22 mouse cellular contexts compared by ENCODE assay signal in the genomic region with DNA sequence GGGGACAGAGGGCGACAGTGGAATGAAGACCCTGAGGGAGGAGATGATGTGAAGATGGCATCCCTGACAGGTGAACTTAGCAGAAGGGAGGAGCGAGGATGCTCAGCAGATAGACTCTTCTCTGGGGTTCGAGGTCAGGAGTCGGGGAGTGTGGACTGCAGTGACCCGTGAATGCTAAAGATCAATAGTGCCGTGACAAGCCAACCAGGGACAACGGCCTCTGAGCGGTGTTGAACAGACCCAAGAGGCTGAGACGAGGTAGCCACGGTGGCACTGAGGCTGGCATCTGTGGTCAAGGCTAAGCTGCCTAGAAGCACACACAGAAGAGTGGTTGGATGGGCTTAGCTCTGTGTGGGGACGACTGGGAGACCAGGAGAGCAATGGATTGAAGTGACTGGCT. TPM values are rescaled to one million over a fixed set of nuclear protein-coding genes. Genes with fewer than 3 reads are reported as not detected.
DNase-seq lines count a peak whose midpoint lies in the region; ATAC-seq and TF ChIP-seq lines count a peak whose summit lies in the region.
"Had no signal": no experiment of that assay in that cellular context is flagged by ENCODE, and none has a peak within 500 bp of the region (broad histone marks: within the 10 kb centered on the region; RNA-seq: fewer than 3 reads in every experiment).

No protein-coding gene starts in this region.

- H3K79me2 ChIP-seq in liver, adult 2 months (ENCODE audit: control insufficient read depth, insufficient read depth, low read length): peaks cover 4% of the 10 kb centered on the region; the same call in 1 of the 2 replicates

- H3K9me3 ChIP-seq in heart, embryonic 10.5 days: no peaks in the 10 kb centered on the region
- no peaks in the 10 kb centered on the region for H3K9me3 ChIP-seq in heart, embryonic 14.5 days (ENCODE audit: control insufficient read depth, low read length)
- no peaks in the 10 kb centered on the region for H3K9me3 ChIP-seq in liver, embryonic 11.5 days (ENCODE audit: control insufficient read depth, low read length)
- no peaks in the 10 kb centered on the region for H3K9me3 ChIP-seq in limb, embryonic 10.5 days (replicated peaks)
- H3K9me3 ChIP-seq: embryonic facial prominence, embryonic 13.5 days; forebrain, embryonic 12.5 days; hindbrain, embryonic 13.5 days had no signal

- no peak for ATAC-seq in heart, embryonic 14.5 days (ENCODE audit: insufficient number of reproducible peaks, insufficient read depth, low FRiP score, low read depth)
- no peak for ATAC-seq in liver, embryonic 11.5 days (replicated peaks; ENCODE audit: low FRiP score)
- ATAC-seq: activated CD4-positive, CD25-positive, alpha-beta regulatory T cell, adult 4 months; forebrain, postnatal 0 days; hindbrain, postnatal 0 days; Patski had no signal

- peak overlapping the region; percentile 78 for H3K27ac ChIP-seq in heart, embryonic 10.5 days
- H3K27ac ChIP-seq in heart, embryonic 14.5 days (replicated peaks in 1 of 2; ENCODE audit: control insufficient read depth in 1 of 2, insufficient read depth in 1 of 2, low read depth in 2 of 2, low read length in 2 of 2): peak overlapping the region; percentile 54 to 73
- H3K27ac ChIP-seq in liver, adult 2 months (replicated peaks; ENCODE audit: insufficient read depth, low read depth, low read length): peak overlapping the region; percentile 71
- no peak overlapping the region for H3K27ac ChIP-seq in liver, embryonic 11.5 days (ENCODE audit: low read depth, low read length)
- H3K27ac ChIP-seq in limb, embryonic 10.5 days: 0 out of 2 replicates have a peak overlapping the region, but pooled peaks have one; percentile 8
- no peak overlapping the region for H3K27ac ChIP-seq in left cerebral cortex, adult 2 months
- H3K27ac ChIP-seq: embryonic facial prominence, embryonic 13.5 days; forebrain, embryonic 12.5 days; hindbrain, embryonic 13.5 days; hindbrain, postnatal 0 days had no signal

- H3K9ac ChIP-seq in heart, embryonic 14.5 days (ENCODE audit: low read length): peak overlapping the region; percentile 42
- peak overlapping the region; percentile 7; the same call in 1 of the 2 replicates for H3K9ac ChIP-seq in liver, adult 2 months (ENCODE audit: low read depth, low read length)
- H3K9ac ChIP-seq in liver, embryonic 11.5 days (ENCODE audit: low read depth, low read length): no peak overlapping the region
- H3K9ac ChIP-seq: embryonic facial prominence, embryonic 13.5 days; forebrain, embryonic 12.5 days; forebrain, postnatal 0 days; hindbrain, embryonic 13.5 days had no signal

- DNase-seq in heart, embryonic 10.5 days (ENCODE audit: low spot score): no peak
- DNase-seq in heart, postnatal 36 days: no peak
- no peak for DNase-seq in heart, postnatal 14 days
- DNase-seq in liver, adult 2 months (ENCODE audit: extremely low read depth, low read depth, low spot score): peak; percentile 90
- no peak for DNase-seq in liver, embryonic 11.5 days (ENCODE audit: low spot score)
- no peak for DNase-seq in limb, embryonic 10.5 days (ENCODE audit: low spot score)
- DNase-seq in left cerebral cortex, adult 2 months (ENCODE audit: extremely low spot score in 1 of 2, low spot score in 2 of 2): no peak
- DNase-seq: adrenal gland, postnatal 14 days; cerebellum, adult 11-12 months; cerebellum, adult 9-11 months; cerebellum, postnatal 36 days; forebrain, postnatal 0 days; gastrocnemius, postnatal 14 days; kidney, adult 11 months had no signal

- H3K4me2 ChIP-seq in heart, embryonic 14.5 days (ENCODE audit: low read length): peak overlapping the region; percentile 47
- H3K4me2 ChIP-seq in liver, embryonic 11.5 days: no peak overlapping the region
- H3K4me2 ChIP-seq: embryonic facial prominence, embryonic 13.5 days; forebrain, embryonic 12.5 days; hindbrain, embryonic 13.5 days had no signal

- no peak for TF ChIP-seq CTCF in liver, adult 2 months (IDR thresholded peaks at IDR 0.05; ENCODE audit: low read depth, low read length)
- TF ChIP-seq CTCF in left cerebral cortex, adult 2 months (IDR thresholded peaks at IDR 0.05): no peak

- H3K4me1 ChIP-seq in heart, embryonic 10.5 days: peaks cover 61% of the 10 kb centered on the region
- peaks cover 27 to 41% of the 10 kb centered on the region in 2 experiments for H3K4me1 ChIP-seq in heart, embryonic 14.5 days (ENCODE audit: control insufficient read depth in 2 of 2, insufficient read depth in 2 of 2, low read length in 2 of 2)
- peaks cover 52% of the 10 kb centered on the region for H3K4me1 ChIP-seq in liver, adult 2 months (ENCODE audit: control insufficient read depth, insufficient read depth, low read length)
- peaks cover 8% of the 10 kb centered on the region for H3K4me1 ChIP-seq in liver, embryonic 11.5 days (replicated peaks; ENCODE audit: control insufficient read depth, insufficient read depth, low read length)
- H3K4me1 ChIP-seq in limb, embryonic 10.5 days: peaks cover 29% of the 10 kb centered on the region
- H3K4me1 ChIP-seq: forebrain, embryonic 12.5 days had no signal

- intact Hi-C loops in heart, postnatal 36 days (cut with DNase I): no loop called here
- intact Hi-C loops in heart, postnatal 14 days (cut with DNase I): no loop called here
- intact Hi-C loops in left cerebral cortex, adult 2 months (cut with DNase I): no loop called here

- TF ChIP-seq POLR2A in liver, adult 2 months (IDR thresholded peaks at IDR 0.05; ENCODE audit: extremely low read depth, insufficient read depth, low read length): no peak

- H3K27me3 ChIP-seq in heart, embryonic 10.5 days (ENCODE audit: insufficient read depth, poor library complexity, severe bottlenecking): no peaks in the 10 kb centered on the region
- H3K27me3 ChIP-seq in heart, embryonic 14.5 days (ENCODE audit: control insufficient read depth, insufficient read depth, low read length): no peaks in the 10 kb centered on the region
- H3K27me3 ChIP-seq in liver, adult 2 months (ENCODE audit: control insufficient read depth, insufficient read depth, low read length): no peaks in the 10 kb centered on the region
- no peaks in the 10 kb centered on the region for H3K27me3 ChIP-seq in liver, embryonic 11.5 days (replicated peaks; ENCODE audit: control insufficient read depth, insufficient read depth, low read length)
- H3K27me3 ChIP-seq in limb, embryonic 10.5 days (ENCODE audit: low read depth, poor library complexity, severe bottlenecking): no peaks in the 10 kb centered on the region
- H3K27me3 ChIP-seq: CH12.LX; embryonic facial prominence, embryonic 13.5 days; forebrain, embryonic 12.5 days; hindbrain, embryonic 13.5 days; Patski had no signal

- no peaks in the 10 kb centered on the region for H3K36me3 ChIP-seq in heart, embryonic 10.5 days
- no peaks in the 10 kb centered on the region for H3K36me3 ChIP-seq in heart, embryonic 14.5 days (ENCODE audit: control insufficient read depth, insufficient read depth, low read length)
- H3K36me3 ChIP-seq in liver, adult 2 months (ENCODE audit: control insufficient read depth, insufficient read depth, low read length): no peaks in the 10 kb centered on the region
- H3K36me3 ChIP-seq in liver, embryonic 11.5 days (ENCODE audit: control insufficient read depth, insufficient read depth, low read length): no peaks in the 10 kb centered on the region
- H3K36me3 ChIP-seq in limb, embryonic 10.5 days: no peaks in the 10 kb centered on the region
- H3K36me3 ChIP-seq: embryonic facial prominence, embryonic 13.5 days; forebrain, embryonic 12.5 days; hindbrain, embryonic 13.5 days had no signal

- H3K4me3 ChIP-seq in heart, embryonic 10.5 days: peak overlapping the region; percentile 31; the same call in 1 of the 2 replicates
- H3K4me3 ChIP-seq in heart, embryonic 14.5 days (ENCODE audit: control insufficient read depth in 1 of 2, insufficient read depth in 1 of 2, low read depth in 1 of 2, low read length in 2 of 2): peak overlapping the region in 1 of 2 experiments; percentile 15; a peak in 1 of 4 replicates
- H3K4me3 ChIP-seq in liver, adult 2 months (ENCODE audit: insufficient read depth, low read depth, low read length): no peak overlapping the region
- no peak overlapping the region for H3K4me3 ChIP-seq in liver, embryonic 11.5 days (ENCODE audit: low read depth, low read length)
- no peak overlapping the region for H3K4me3 ChIP-seq in limb, embryonic 10.5 days
- no peak overlapping the region for H3K4me3 ChIP-seq in left cerebral cortex, adult 2 months
- H3K4me3 ChIP-seq: embryonic facial prominence, embryonic 13.5 days; forebrain, embryonic 12.5 days; hindbrain, embryonic 13.5 days had no signal

- 77% methylated on average over 11 of the region's 11 CpGs for WGBS in heart, embryonic 10.5 days
- WGBS in heart, embryonic 14.5 days: 77% methylated on average over 11 of the region's 11 CpGs
- 38% methylated on average over 11 of the region's 11 CpGs for WGBS in liver, adult 2 months
- WGBS in liver, embryonic 11.5 days: 81% methylated on average over 11 of the region's 11 CpGs
- WGBS in limb, embryonic 10.5 days: 88% methylated on average over 11 of the region's 11 CpGs

RNA-seq across cellular contexts. Expression of gene Artn, which starts 48.3 kb away (rescaled TPM):
- polyA plus RNA-seq in heart, embryonic 10.5 days (2016; fragmentation: Nextera tagmentation; extraction: Ambion mirVana): 0.85 and 1.3 TPM in 2 replicates
- under 1 TPM in 1 of 2 experiments, not detected in 1; 0.30 TPM for total RNA-seq in heart, postnatal 36 days (2021)
- 0.81 and 0.85 TPM in 2 replicates for polyA plus RNA-seq in heart, embryonic 14.5 days (2014; fragmentation: Nextera tagmentation; extraction: Ambion mirVana)
- total RNA-seq in heart, postnatal 14 days (2021): not detected
- total RNA-seq in liver, adult 2 months (2014; rRNA removed): not detected in 2 replicates
- polyA plus RNA-seq in liver, adult 2 months (2012; rRNA removed): 0.07 TPM in 1 of 2 replicates, not detected in the other
- polyA plus RNA-seq in liver, embryonic 11.5 days (2014; fragmentation: Nextera tagmentation; extraction: Ambion mirVana): 0.74 and 1.2 TPM in 2 replicates
- 6.5 and 13.5 TPM in 2 replicates for polyA plus RNA-seq in limb, embryonic 10.5 days (2016; fragmentation: Nextera tagmentation; extraction: Ambion mirVana)
- 1 to 10 TPM; 3.6 to 3.9 TPM for total RNA-seq in left cerebral cortex, adult 2 months (2021)
- total RNA-seq: CH12.LX had no signal
- polyA plus RNA-seq: activated CD4-positive, CD25-positive, alpha-beta regulatory T cell, adult 4 months; Patski had no signal

Comparison
In these comparisons a context has a peak if more than half of its experiments do, and no peak if none do; other contexts are left out.
1. H3K27ac ChIP-seq: peak in heart, embryonic 10.5 days (single experiment), heart, embryonic 14.5 days (2 of 2), liver, adult 2 months (single experiment) and limb, embryonic 10.5 days (single experiment); none in liver, embryonic 11.5 days (single experiment) and left cerebral cortex, adult 2 months (single experiment).